Mouse (Mus musculus): ENCODE measurements around the gene Dera. TPM values are rescaled to one million over a fixed set of nuclear protein-coding genes. Genes with fewer than 3 reads are reported as not detected.

The Dera gene
- total and polyA plus RNA-seq, 3 experiments, result 59.5 to 80.6 (median 78.0) TPM

- H3K36me3 ChIP-seq (replicated peaks in 1 of 2; ENCODE audit: control insufficient read depth in 1 of 2, insufficient read depth in 1 of 2, low read length in 1 of 2), result peaks cover 0 to 21% of the 10 kb centered on the region in 2 experiments
- TF ChIP-seq ETS1 (conservative IDR thresholded peaks at IDR 0.05; ENCODE audit: low read depth, low read length) (no peak), POLR2AphosphoS2 (IDR thresholded peaks at IDR 0.05; ENCODE audit: low read depth, low read length) (no peak), RAD21 (IDR thresholded peaks at IDR 0.05; ENCODE audit: low read depth, low read length) (no peak), KAT2A (IDR thresholded peaks at IDR 0.05; ENCODE audit: insufficient replicate concordance, low read length) (no peak), NELFE (IDR thresholded peaks at IDR 0.05; ENCODE audit: low read depth, low read length) (no peak), BHLHE40 (IDR thresholded peaks at IDR 0.05; ENCODE audit: low read depth, low read length) (no peak), CHD1 (IDR thresholded peaks at IDR 0.05; ENCODE audit: low read depth, low read length) (no peak), UBTF (IDR thresholded peaks at IDR 0.05; ENCODE audit: low read depth, low read length) (no peak), HCFC1 (IDR thresholded peaks at IDR 0.05; ENCODE audit: low read depth, low read length) (no peak), PAX5 (IDR thresholded peaks at IDR 0.05; ENCODE audit: low read length) (no peak), ZC3H11A (IDR thresholded peaks at IDR 0.05; ENCODE audit: low read depth, low read length) (no peak), TCF12 (IDR thresholded peaks at IDR 0.05; ENCODE audit: low read depth, low read length) (no peak), CTCF (conservative IDR thresholded peaks at IDR 0.05 in 1 of 2, IDR thresholded peaks at IDR 0.05 in 1 of 2; ENCODE audit: low read depth in 2 of 2, low read length in 2 of 2) (no peak), JUN (IDR thresholded peaks at IDR 0.05; ENCODE audit: insufficient read depth, low read depth, low read length) (no peak), USF2 (conservative IDR thresholded peaks at IDR 0.05; ENCODE audit: low read depth, low read length) (no peak), ZMIZ1 (IDR thresholded peaks at IDR 0.05; ENCODE audit: low read depth, low read length) (no peak), EP300 (IDR thresholded peaks at IDR 0.05; ENCODE audit: low read length) (no peak), SIN3A (IDR thresholded peaks at IDR 0.05; ENCODE audit: low read length) (no peak), ZKSCAN1 (IDR thresholded peaks at IDR 0.05; ENCODE audit: borderline replicate concordance, low read depth, low read length) (no peak)
- H3K4me2 ChIP-seq (ENCODE audit: insufficient read depth, low read depth, poor library complexity, severe bottlenecking), result no peak overlapping the region
- H3K4me3 ChIP-seq (replicated peaks in 1 of 3; ENCODE audit: low read depth in 2 of 3, low read length in 2 of 3, poor library complexity in 1 of 3), result no peak overlapping the region
- no peaks in the 10 kb centered on the region for H3K27me3 ChIP-seq (replicated peaks)
- dilution Hi-C loops (cut with MboI; ENCODE audit: extremely low pct_ligation_motif_present, extremely low pct_unique_long_range_greater_than_20kb, low sequenced_read_pairs), result no loop called here
- peaks cover 13% of the 10 kb centered on the region for H3K79me2 ChIP-seq (replicated peaks; ENCODE audit: control insufficient read depth, extremely low read depth, insufficient read depth, poor library complexity, severe bottlenecking)
- DNase-seq (ENCODE audit: extremely low read depth), result no peak
- peaks cover 3 to 14% of the 10 kb centered on the region in 2 experiments; a peak in 1 of 4 replicates for H3K4me1 ChIP-seq (ENCODE audit: control insufficient read depth in 1 of 2, insufficient read depth in 2 of 2)
- in situ Hi-C loops (cut with MboI; ENCODE audit: low pct_ligation_motif_present, low pct_unique_long_range_greater_than_20kb, low sequenced_read_pairs), result no loop called here
- H3K9ac ChIP-seq (ENCODE audit: insufficient read depth, low read depth), result no peak overlapping the region
- no peak overlapping the region for H3K27ac ChIP-seq (ENCODE audit: insufficient read depth, low read depth)
- no peaks in the 10 kb centered on the region for H3K9me3 ChIP-seq (replicated peaks; ENCODE audit: low read length)
Observed at GRCm38 (mm10) chr6:137757891-137758290, 3.5 kb downstream of the Dera start.

- no peaks in the 10 kb centered on the region for H3K27me3 ChIP-seq (replicated peaks)
- dilution Hi-C loops (cut with MboI; ENCODE audit: extremely low pct_ligation_motif_present, extremely low pct_unique_long_range_greater_than_20kb, low sequenced_read_pairs) (no loop called here), in situ Hi-C loops (cut with MboI; ENCODE audit: low pct_ligation_motif_present, low pct_unique_long_range_greater_than_20kb, low sequenced_read_pairs) (no loop called here)
- peaks cover 13% of the 10 kb centered on the region for H3K79me2 ChIP-seq (replicated peaks; ENCODE audit: control insufficient read depth, extremely low read depth, insufficient read depth, poor library complexity, severe bottlenecking)
- H3K27ac ChIP-seq (ENCODE audit: insufficient read depth, low read depth), result no peak overlapping the region; the same call in 1 of the 2 replicates
- H3K9ac ChIP-seq (ENCODE audit: insufficient read depth, low read depth), result no peak overlapping the region
- H3K4me1 ChIP-seq (ENCODE audit: control insufficient read depth in 1 of 2, insufficient read depth in 2 of 2), result peaks cover 3 to 11% of the 10 kb centered on the region in 2 experiments; a peak in 1 of 4 replicates
- no peaks in the 10 kb centered on the region for H3K9me3 ChIP-seq (replicated peaks; ENCODE audit: low read length)
- no peak for TF ChIP-seq POLR2AphosphoS2 (IDR thresholded peaks at IDR 0.05; ENCODE audit: low read depth, low read length)
- TF ChIP-seq RCOR1 (conservative IDR thresholded peaks at IDR 0.05; ENCODE audit: low read depth, low read length), result no peak
- no peak for TF ChIP-seq CHD2 (IDR thresholded peaks at IDR 0.05; ENCODE audit: low read length)
- no peak for TF ChIP-seq CHD1 (IDR thresholded peaks at IDR 0.05; ENCODE audit: low read depth, low read length)
- no peak for TF ChIP-seq ZC3H11A (IDR thresholded peaks at IDR 0.05; ENCODE audit: low read depth, low read length)
- TF ChIP-seq ZNF384 (IDR thresholded peaks at IDR 0.05; ENCODE audit: low read depth, low read length), result no peak
- no peak overlapping the region for H3K4me3 ChIP-seq (replicated peaks in 1 of 3; ENCODE audit: low read depth in 2 of 3, low read length in 2 of 3, poor library complexity in 1 of 3)
- peaks cover 0 to 26% of the 10 kb centered on the region in 2 experiments for H3K36me3 ChIP-seq (replicated peaks in 1 of 2; ENCODE audit: control insufficient read depth in 1 of 2, insufficient read depth in 1 of 2, low read length in 1 of 2)
- DNase-seq (ENCODE audit: extremely low read depth), result no peak
- H3K4me2 ChIP-seq (ENCODE audit: insufficient read depth, low read depth, poor library complexity, severe bottlenecking), result no peak overlapping the region
Observed at GRCm38 (mm10) chr6:137759681-137760080, 5.3 kb downstream of the Dera start.
